Mouse (Mus musculus) ES-Bruce4 (cell line): ENCODE measurements around the gene Supt20.

ENCODE experiments used
- CTCF ChIP-seq: IDR thresholded peaks from one replicate; pipeline ENCODE4 v1.8.1; 2011; ENCODE audit warnings: low read depth, low read length
- EP300 ChIP-seq: IDR thresholded peaks from 2 replicates; pipeline ENCODE4 v1.6.1; 2011; ENCODE audit warnings: low read depth, low read length; ENCODE audit not compliant: insufficient read depth
- POLR2A ChIP-seq: IDR thresholded peaks from one replicate; pipeline ENCODE4 v1.8.1; 2011; ENCODE audit warnings: low read length; ENCODE audit not compliant: insufficient read depth

DNA sequence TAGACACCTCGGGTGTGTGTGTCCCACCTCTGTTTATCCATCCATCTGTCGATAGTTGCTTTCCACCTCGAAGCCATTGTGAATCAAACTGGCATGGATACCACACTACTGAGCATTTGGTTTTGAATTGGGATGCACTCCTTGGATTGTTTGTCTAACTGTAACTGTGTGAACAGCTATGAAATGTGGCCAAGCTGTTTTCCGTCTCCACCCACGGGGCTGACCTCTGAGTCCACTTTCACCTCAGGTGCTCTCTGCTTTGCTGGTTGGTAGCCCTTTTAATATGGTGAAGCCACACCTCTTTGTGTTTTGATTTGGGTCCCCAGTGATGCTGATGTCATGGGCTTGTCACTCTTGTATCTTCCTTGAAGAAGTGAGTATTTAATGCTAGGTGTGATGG lies 74.2 kb downstream of the Supt20 start:
- TF ChIP-seq EP300 = no peak
- no peak for TF ChIP-seq CTCF
- TF ChIP-seq POLR2A = no peak
